In the genomic region with DNA sequence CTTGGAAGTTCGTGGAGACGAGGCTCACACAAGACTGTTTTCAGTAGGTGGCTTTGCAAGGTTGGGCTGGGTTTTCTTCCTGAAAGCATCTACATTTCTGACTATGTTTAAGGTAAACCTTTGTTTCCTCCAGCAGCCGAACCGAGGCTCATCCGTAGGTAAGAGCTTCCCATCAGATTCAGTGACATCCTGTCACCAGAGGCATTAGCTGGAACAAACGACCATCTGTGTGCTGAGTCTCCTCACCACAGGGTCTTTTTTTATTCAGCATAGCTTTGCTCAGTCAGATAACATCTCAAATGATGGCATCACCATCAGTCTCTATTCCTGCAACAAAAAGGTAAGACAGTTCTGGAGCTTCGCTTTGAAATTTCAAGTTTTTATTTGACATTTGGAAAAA, we compare ENCODE assay signal across 11 mouse cellular contexts.
"Had no signal": no experiment of that assay in that cellular context is flagged by ENCODE, and none has a peak within 500 bp of the region (broad histone marks: within the 10 kb centered on the region; RNA-seq: fewer than 3 reads in every experiment).

No protein-coding gene starts in this region.

- DNase-seq: kidney, adult 2 months; kidney, postnatal 36 days; layer of hippocampus, postnatal 36 days; liver, embryonic 13.5 days; lung, adult 2 months; lung, postnatal 14 days; lung, postnatal 4 days; thymus, adult 18-20 months; thymus, postnatal 36 days had no signal

- H3K36me3 ChIP-seq: liver, embryonic 13.5 days had no signal

- H3K27ac ChIP-seq: kidney, postnatal 0 days; left cerebral cortex, adult 2 months; liver, embryonic 13.5 days had no signal

- H3K4me3 ChIP-seq: left cerebral cortex, adult 2 months; liver, embryonic 13.5 days had no signal

- H3K9ac ChIP-seq: liver, embryonic 13.5 days had no signal

- H3K4me2 ChIP-seq: liver, embryonic 13.5 days had no signal

- H3K9me3 ChIP-seq: liver, embryonic 13.5 days had no signal

- H3K27me3 ChIP-seq: liver, embryonic 13.5 days had no signal

- H3K4me1 ChIP-seq: liver, embryonic 13.5 days had no signal
